Mouse (Mus musculus) embryonic fibroblast, embryonic 13.5 days (primary cell): ENCODE data around the gene Dnmt3a.

Experiments
- CTCF ChIP-seq: IDR thresholded peaks from 2 replicates; pipeline ENCODE4 v1.5.1; 2011; ENCODE audit warnings: mild to moderate bottlenecking, control low read depth, low read length, moderate library complexity, borderline replicate concordance; ENCODE audit not compliant: insufficient read depth
- POLR2A ChIP-seq: IDR thresholded peaks from 2 replicates; pipeline ENCODE4 v1.6.1; 2011; ENCODE audit warnings: low read depth, mild to moderate bottlenecking, control low read depth, low read length, moderate library complexity

DNA sequence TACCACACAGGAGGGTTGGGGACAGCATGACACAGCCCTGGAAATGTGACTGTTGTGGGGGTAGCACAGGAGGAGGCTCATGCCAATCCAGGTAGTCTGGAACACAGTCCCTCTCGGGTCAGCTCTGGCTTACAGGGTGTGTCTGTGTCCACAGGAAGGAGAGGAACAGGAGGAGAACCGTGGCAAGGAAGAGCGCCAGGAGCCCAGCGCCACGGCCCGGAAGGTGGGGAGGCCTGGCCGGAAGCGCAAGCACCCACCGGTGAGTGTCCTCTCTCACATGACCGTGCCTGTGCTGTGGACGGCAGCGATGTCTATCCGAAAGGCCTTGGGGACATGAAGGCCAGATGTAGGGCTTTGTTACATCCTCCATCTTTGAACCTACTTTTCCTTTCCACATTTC is 43.7 kb downstream of the Dnmt3a start:
- TF ChIP-seq POLR2A: no peak
- TF ChIP-seq CTCF: no peak
